Mouse (Mus musculus) retina, postnatal 1 day (tissue): ENCODE results near the gene Tradd.
A peak's percentile ranks its signal among the peaks of the same experiment; 100 is the strongest.

Source experiments
- DNase-seq: peaks from one replicate; pipeline ENCODE4 v3.0.0-alpha.2; 2012

The Tradd gene

GRCm38 (mm10) chr8:105264024-105264982 lies at the start of gene Tradd, which contains the start of gene Fbxl8:
Tradd (minus strand) TSS chr8:105264609.
Fbxl8 (plus strand) TSS chr8:105264648.
- peak; percentile 70 for DNase-seq

GRCm38 (mm10) chr8:105313622-105314402 lies 49.4 kb upstream of the Tradd start:
- DNase-seq: no peak

- DNase-seq: no peak
Measured at GRCm38 (mm10) chr8:105312891-105313481, 48.6 kb upstream of the Tradd start.

- no peak for DNase-seq
Measured at GRCm38 (mm10) chr8:105311718-105312117, 47.3 kb upstream of the Tradd start.

GRCm38 (mm10) chr8:105310118-105310517 lies 45.7 kb upstream of the Tradd start:
- no peak for DNase-seq

- no peak for DNase-seq
Measured at GRCm38 (mm10) chr8:105309142-105309847, 44.9 kb upstream of the Tradd start.

- no peak for DNase-seq
Measured at GRCm38 (mm10) chr8:105308428-105308827, 44.0 kb upstream of the Tradd start.

GRCm38 (mm10) chr8:105307670-105308069 lies 43.3 kb upstream of the Tradd start:
- no peak for DNase-seq

- DNase-seq: no peak
Measured at GRCm38 (mm10) chr8:105306146-105306691, 41.8 kb upstream of the Tradd start.

GRCm38 (mm10) chr8:105305211-105306145 lies 41.1 kb upstream of the Tradd start, which contains the start of gene Elmo3:
Elmo3 (plus strand) TSS chr8:105305601.
- peak; percentile 61 for DNase-seq

- DNase-seq: no peak
Measured at GRCm38 (mm10) chr8:105304325-105305210, 40.2 kb upstream of the Tradd start.

GRCm38 (mm10) chr8:105303874-105304273 lies 39.5 kb upstream of the Tradd start:
- no peak for DNase-seq

GRCm38 (mm10) chr8:105303396-105303795 lies 39.0 kb upstream of the Tradd start:
- no peak for DNase-seq

- no peak for DNase-seq
Measured at GRCm38 (mm10) chr8:105299962-105300361, 35.6 kb upstream of the Tradd start.

- no peak for DNase-seq
Measured at GRCm38 (mm10) chr8:105298351-105299252, 34.2 kb upstream of the Tradd start.

- peak; percentile 95 for DNase-seq
Measured at GRCm38 (mm10) chr8:105297511-105298192, 33.2 kb upstream of the Tradd start, which contains the start of gene E2f4. E2f4 (plus strand) TSS chr8:105297663.

- no peak for DNase-seq
Measured at GRCm38 (mm10) chr8:105295895-105296573, 31.6 kb upstream of the Tradd start, which contains the start of gene Exoc3l. Exoc3l (minus strand) TSS chr8:105296101.
